Comparison of ENCODE assay signal across 11 mouse cellular contexts in genomic region chr11:46058011-46058410, GRCm38 (mm10). TPM values are rescaled to one million over a fixed set of nuclear protein-coding genes. Genes with fewer than 3 reads are reported as not detected.
A peak's percentile ranks its signal among the peaks of the same experiment; 100 is the strongest.
DNase-seq lines count a peak whose midpoint lies in the region; ATAC-seq and TF ChIP-seq lines count a peak whose summit lies in the region.
"Had no signal": no experiment of that assay in that cellular context is flagged by ENCODE, and none has a peak within 500 bp of the region (broad histone marks: within the 10 kb centered on the region; RNA-seq: fewer than 3 reads in every experiment).

No protein-coding gene starts in this region.

- H3K36me3 ChIP-seq in forebrain, embryonic 15.5 days, result 0 out of 2 replicates have a peak, but pooled peaks cover 7% of the 10 kb centered on the region
- no peaks in the 10 kb centered on the region for H3K36me3 ChIP-seq in forebrain, embryonic 12.5 days (replicated peaks)
- H3K36me3 ChIP-seq in spleen, adult 2 months (ENCODE audit: control insufficient read depth, insufficient read depth, low read length), result peaks cover under 1% of the 10 kb centered on the region; the same call in 1 of the 2 replicates
- H3K36me3 ChIP-seq in liver, embryonic 12.5 days, result no peaks in the 10 kb centered on the region

- no peak overlapping the region for H3K27ac ChIP-seq in forebrain, embryonic 15.5 days (replicated peaks)
- no peak overlapping the region for H3K27ac ChIP-seq in forebrain, embryonic 12.5 days
- H3K27ac ChIP-seq in spleen, adult 2 months (ENCODE audit: insufficient read depth, low read length), result no peak overlapping the region
- H3K27ac ChIP-seq in liver, embryonic 12.5 days, result no peak overlapping the region

- ATAC-seq in forebrain, embryonic 15.5 days (replicated peaks), result no peak
- no peak for ATAC-seq in forebrain, embryonic 12.5 days (ENCODE audit: low FRiP score)
- no peak for ATAC-seq in liver, embryonic 12.5 days

- DNase-seq in spleen, adult 2 months (ENCODE audit: low read depth in 1 of 2, low spot score in 2 of 2), result no peak
- no peak for DNase-seq in spleen, adult 12 weeks (ENCODE audit: low spot score)
- DNase-seq in left cerebral cortex, adult 18-20 months (ENCODE audit: low spot score in 2 of 2), result no peak
- DNase-seq in layer of hippocampus, postnatal 36 days, result no peak
- no peak for DNase-seq in left cerebral cortex, adult 11 months (ENCODE audit: low spot score)
- DNase-seq: adrenal gland, postnatal 36 days; B cell, adult 2 months; retina, postnatal 1 day had no signal

- no peak for TF ChIP-seq CTCF in spleen, adult 2 months (IDR thresholded peaks at IDR 0.05; ENCODE audit: extremely low read depth, insufficient read depth, insufficient read length, insufficient replicate concordance)

- H3K9me3 ChIP-seq in forebrain, embryonic 15.5 days, result no peaks in the 10 kb centered on the region
- H3K9me3 ChIP-seq in forebrain, embryonic 12.5 days, result no peaks in the 10 kb centered on the region
- H3K9me3 ChIP-seq in liver, embryonic 12.5 days (replicated peaks), result no peaks in the 10 kb centered on the region

- 66% methylated on average over 9 of the region's 9 CpGs for WGBS in forebrain, embryonic 15.5 days
- 60% methylated on average over 9 of the region's 9 CpGs for WGBS in forebrain, embryonic 12.5 days
- WGBS in spleen, adult 2 months, result 68% methylated on average over 9 of the region's 9 CpGs
- 51% methylated on average over 9 of the region's 9 CpGs for WGBS in liver, embryonic 12.5 days (ENCODE audit: insufficient replicate concordance)

- H3K27me3 ChIP-seq in forebrain, embryonic 15.5 days, result no peaks in the 10 kb centered on the region
- H3K27me3 ChIP-seq in forebrain, embryonic 12.5 days, result peaks cover 12% of the 10 kb centered on the region; the same call in 1 of the 2 replicates
- H3K27me3 ChIP-seq in spleen, adult 2 months (ENCODE audit: control insufficient read depth, insufficient read depth, low read length), result no peaks in the 10 kb centered on the region
- peaks cover 63% of the 10 kb centered on the region for H3K27me3 ChIP-seq in liver, embryonic 12.5 days (replicated peaks)

- peak overlapping the region; percentile 67 for H3K4me2 ChIP-seq in forebrain, embryonic 15.5 days (replicated peaks)
- no peak overlapping the region for H3K4me2 ChIP-seq in forebrain, embryonic 12.5 days
- peak overlapping the region; percentile 61; the same call in 1 of the 2 replicates for H3K4me2 ChIP-seq in liver, embryonic 12.5 days

- no peak for TF ChIP-seq POLR2A in spleen, adult 2 months (IDR thresholded peaks at IDR 0.05; ENCODE audit: low read depth, low read length)

- peaks cover 12% of the 10 kb centered on the region for H3K4me1 ChIP-seq in forebrain, embryonic 15.5 days
- peaks cover 13% of the 10 kb centered on the region for H3K4me1 ChIP-seq in forebrain, embryonic 12.5 days
- peaks cover 19% of the 10 kb centered on the region; the same call in 1 of the 2 replicates for H3K4me1 ChIP-seq in spleen, adult 2 months (ENCODE audit: control insufficient read depth, insufficient read depth, insufficient read length)
- peaks cover 16% of the 10 kb centered on the region; the same call in 1 of the 2 replicates for H3K4me1 ChIP-seq in liver, embryonic 12.5 days

- 0 out of 2 replicates have a peak overlapping the region, but pooled peaks have one; percentile 89 for H3K4me3 ChIP-seq in forebrain, embryonic 15.5 days
- H3K4me3 ChIP-seq in forebrain, embryonic 12.5 days (replicated peaks), result no peak overlapping the region
- peak overlapping the region; percentile 1; the same call in 1 of the 2 replicates for H3K4me3 ChIP-seq in spleen, adult 2 months (ENCODE audit: extremely low read depth, insufficient read depth, insufficient read length)
- no peak overlapping the region for H3K4me3 ChIP-seq in liver, embryonic 12.5 days

- H3K9ac ChIP-seq in forebrain, embryonic 15.5 days (replicated peaks), result no peak overlapping the region
- no peak overlapping the region for H3K9ac ChIP-seq in forebrain, embryonic 12.5 days
- no peak overlapping the region for H3K9ac ChIP-seq in liver, embryonic 12.5 days

RNA-seq across cellular contexts. Expression of gene Adam19, which starts 2.2 kb away (rescaled TPM):
- polyA plus RNA-seq in forebrain, embryonic 15.5 days (2015; fragmentation: Nextera tagmentation; extraction: Ambion mirVana), result 8.5 and 9.0 TPM in 2 replicates
- 9.7 and 10.2 TPM in 2 replicates for polyA plus RNA-seq in forebrain, embryonic 12.5 days (2016; fragmentation: Nextera tagmentation; extraction: Ambion mirVana)
- 21.3 and 24.9 TPM in 2 replicates for polyA plus RNA-seq in spleen, adult 2 months (2012; rRNA removed)
- polyA plus RNA-seq in liver, embryonic 12.5 days (2016; fragmentation: Nextera tagmentation; extraction: Ambion mirVana), result 3.6 and 4.5 TPM in 2 replicates
- 10 to 100 TPM; 12.8 to 16.1 TPM for total RNA-seq in left cerebral cortex, adult 18-20 months (2021)
- 10 to 100 TPM; 13.8 to 14.6 TPM for total RNA-seq in layer of hippocampus, postnatal 36 days (2021)

RNA-seq across cellular contexts. Expression of gene Gm12166, which starts 5.9 kb away (rescaled TPM):
- polyA plus RNA-seq in forebrain, embryonic 15.5 days (2015; fragmentation: Nextera tagmentation; extraction: Ambion mirVana), result 5.3 and 6.5 TPM in 2 replicates
- 3.1 and 3.2 TPM in 2 replicates for polyA plus RNA-seq in forebrain, embryonic 12.5 days (2016; fragmentation: Nextera tagmentation; extraction: Ambion mirVana)
- 9.4 and 28.6 TPM in 2 replicates for polyA plus RNA-seq in spleen, adult 2 months (2012; rRNA removed)
- polyA plus RNA-seq in liver, embryonic 12.5 days (2016; fragmentation: Nextera tagmentation; extraction: Ambion mirVana), result 4.1 and 5.3 TPM in 2 replicates
- total RNA-seq in left cerebral cortex, adult 18-20 months (2021), result 1 to 10 TPM; 1.3 to 1.7 TPM
- total RNA-seq in layer of hippocampus, postnatal 36 days (2021), result 1 to 10 TPM; 1.9 to 2.0 TPM

Comparison
In these comparisons a context has a peak if more than half of its experiments do, and no peak if none do; other contexts are left out.
1. H3K4me3 ChIP-seq: peak in forebrain, embryonic 15.5 days (single experiment) and spleen, adult 2 months (single experiment); none in forebrain, embryonic 12.5 days (single experiment) and liver, embryonic 12.5 days (single experiment).